Comparison of ENCODE assay signal across 21 mouse cellular contexts in genomic region chr13:52513554-52513953, GRCm38 (mm10). TPM values are rescaled to one million over a fixed set of nuclear protein-coding genes. Genes with fewer than 3 reads are reported as not detected.
DNase-seq lines count a peak whose midpoint lies in the region; ATAC-seq lines count a peak whose summit lies in the region.
"Had no signal": no experiment of that assay in that cellular context is flagged by ENCODE, and none has a peak within 500 bp of the region (broad histone marks: within the 10 kb centered on the region; RNA-seq: fewer than 3 reads in every experiment).

No protein-coding gene starts in this region.

- peak; percentile 74 for DNase-seq in heart, adult 11 months
- peak; percentile 81 for DNase-seq in cerebellum, adult 11-12 months
- DNase-seq in cerebellum, adult 9-10 months = peak; percentile 95
- DNase-seq in cerebellum, postnatal 36 days = peak; percentile 70 to 81
- no peak for DNase-seq in neural tube, embryonic 10.5 days (ENCODE audit: extremely low spot score, low spot score)
- no peak for DNase-seq in thymus, postnatal 14 days
- DNase-seq: adrenal gland, postnatal 14 days; gastrocnemius, postnatal 36 days; heart, adult 18-20 months; heart, postnatal 14 days; kidney, adult 18-20 months had no signal

- no peak overlapping the region for H3K9ac ChIP-seq in heart, embryonic 12.5 days
- H3K9ac ChIP-seq: heart, embryonic 15.5 days; hindbrain, embryonic 14.5 days; intestine, embryonic 15.5 days had no signal

- H3K27me3 ChIP-seq in heart, embryonic 12.5 days (replicated peaks) = no peaks in the 10 kb centered on the region
- H3K27me3 ChIP-seq: heart, embryonic 15.5 days; intestine, embryonic 15.5 days had no signal

- H3K36me3 ChIP-seq in heart, embryonic 12.5 days = no peaks in the 10 kb centered on the region
- H3K36me3 ChIP-seq: embryonic facial prominence, embryonic 10.5 days; heart, embryonic 10.5 days; heart, embryonic 15.5 days; hindbrain, embryonic 10.5 days; intestine, embryonic 15.5 days had no signal

- WGBS in heart, embryonic 12.5 days = 80% methylated on average over 3 of the region's 3 CpGs

- no peaks in the 10 kb centered on the region for H3K9me3 ChIP-seq in heart, embryonic 12.5 days (replicated peaks)
- H3K9me3 ChIP-seq: embryonic facial prominence, embryonic 10.5 days; heart, embryonic 10.5 days; heart, embryonic 15.5 days; hindbrain, embryonic 10.5 days; intestine, embryonic 15.5 days had no signal

- no peak overlapping the region for H3K27ac ChIP-seq in heart, embryonic 12.5 days (ENCODE audit: poor library complexity, severe bottlenecking)
- H3K27ac ChIP-seq: embryonic facial prominence, embryonic 10.5 days; heart, embryonic 10.5 days; heart, embryonic 15.5 days; hindbrain, embryonic 10.5 days; hindbrain, embryonic 14.5 days; intestine, embryonic 15.5 days had no signal

- no peak for ATAC-seq in heart, embryonic 12.5 days (ENCODE audit: insufficient number of reproducible peaks, low FRiP score)
- ATAC-seq in megakaryocyte-erythroid progenitor cell, adult 5-6 weeks (replicated peaks; ENCODE audit: low FRiP score, low TSS enrichment, poor library complexity, severe bottlenecking) = no peak
- ATAC-seq: forebrain, embryonic 14.5 days; intestine, embryonic 15.5 days had no signal

- H3K4me1 ChIP-seq in heart, embryonic 12.5 days (replicated peaks) = peaks cover 25% of the 10 kb centered on the region
- H3K4me1 ChIP-seq: embryonic facial prominence, embryonic 10.5 days; hindbrain, embryonic 10.5 days; intestine, embryonic 15.5 days had no signal

- H3K4me3 ChIP-seq in heart, embryonic 12.5 days = no peak overlapping the region
- H3K4me3 ChIP-seq: embryonic facial prominence, embryonic 10.5 days; heart, embryonic 10.5 days; heart, embryonic 15.5 days; hindbrain, embryonic 10.5 days; intestine, embryonic 15.5 days had no signal

- no peak overlapping the region for H3K4me2 ChIP-seq in heart, embryonic 12.5 days
- H3K4me2 ChIP-seq: heart, embryonic 15.5 days; hindbrain, embryonic 14.5 days; intestine, embryonic 15.5 days had no signal

RNA-seq across cellular contexts. Expression of gene Diras2, which starts 17.5 kb away (rescaled TPM):
- polyA plus RNA-seq in heart, embryonic 12.5 days (2016; fragmentation: Nextera tagmentation; extraction: Ambion mirVana) = 1.3 and 1.6 TPM in 2 replicates
- 0.22 TPM in 1 of 2 replicates, not detected in the other for total RNA-seq in megakaryocyte-erythroid progenitor cell, adult 5-6 weeks (2014; fragmentation: Nextera tagmentation)
- total RNA-seq in megakaryocyte-erythroid progenitor cell, adult 5-6 weeks (2017) = 0.47 and 0.57 TPM in 2 replicates
- total RNA-seq: MEL had no signal

Comparison
In these comparisons a context has a peak if more than half of its experiments do, and no peak if none do; other contexts are left out.
1. DNase-seq: peak in heart, adult 11 months (single experiment), cerebellum, adult 11-12 months (single experiment), cerebellum, adult 9-10 months (single experiment) and cerebellum, postnatal 36 days (2 of 2); none in neural tube, embryonic 10.5 days (single experiment) and thymus, postnatal 14 days (single experiment).